Mouse (Mus musculus) heart, postnatal 0 days (tissue): ENCODE data around the gene Krt18.

Experiments
- CTCF ChIP-seq: IDR thresholded peaks from 2 replicates; pipeline ENCODE4 v1.5.1; 2016; ENCODE audit warnings: antibody characterized with exemption, control low read depth, low read depth
- EP300 ChIP-seq: IDR thresholded peaks from 2 replicates; pipeline ENCODE4 v1.6.1; 2016; ENCODE audit warnings: antibody characterized with exemption, low read depth

DNA sequence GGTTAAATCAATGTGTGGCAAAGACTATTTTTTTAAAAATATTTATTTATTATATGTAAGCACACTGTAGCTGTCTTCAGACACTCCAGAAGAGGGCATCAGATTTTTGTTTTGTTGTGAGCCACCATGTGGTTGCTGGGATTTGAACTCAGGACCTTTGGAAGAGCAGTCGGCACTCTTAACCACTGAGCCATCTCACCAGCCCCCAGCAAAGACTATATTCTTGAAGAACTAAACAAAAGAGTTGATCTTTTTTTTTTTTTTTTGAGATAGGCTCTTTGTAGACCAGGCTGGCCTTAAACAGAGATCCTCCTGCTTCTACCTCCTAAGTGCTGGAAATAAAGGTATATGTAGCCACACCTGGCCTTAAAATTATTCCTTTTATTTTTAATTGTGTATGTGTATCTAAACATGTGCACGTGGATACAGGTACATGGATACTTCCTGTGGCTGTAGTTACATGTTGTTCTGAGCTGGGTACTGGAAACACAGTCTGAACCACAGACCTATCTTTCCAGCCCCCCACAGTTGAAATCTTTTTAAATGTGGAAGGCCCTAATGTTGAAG lies 49.2 kb downstream of the Krt18 start:
- TF ChIP-seq CTCF (no peak), EP300 (no peak)
